Mouse (Mus musculus): Measurements from ENCODE around the gene Cacna2d2. TPM values are rescaled to one million over a fixed set of nuclear protein-coding genes. Genes with fewer than 3 reads are reported as not detected.
A peak's percentile ranks its signal among the peaks of the same experiment; 100 is the strongest.

Cacna2d2 gene
- polyA plus RNA-seq, 1 experiment from 2014 or later: 7.9 TPM

DNA sequence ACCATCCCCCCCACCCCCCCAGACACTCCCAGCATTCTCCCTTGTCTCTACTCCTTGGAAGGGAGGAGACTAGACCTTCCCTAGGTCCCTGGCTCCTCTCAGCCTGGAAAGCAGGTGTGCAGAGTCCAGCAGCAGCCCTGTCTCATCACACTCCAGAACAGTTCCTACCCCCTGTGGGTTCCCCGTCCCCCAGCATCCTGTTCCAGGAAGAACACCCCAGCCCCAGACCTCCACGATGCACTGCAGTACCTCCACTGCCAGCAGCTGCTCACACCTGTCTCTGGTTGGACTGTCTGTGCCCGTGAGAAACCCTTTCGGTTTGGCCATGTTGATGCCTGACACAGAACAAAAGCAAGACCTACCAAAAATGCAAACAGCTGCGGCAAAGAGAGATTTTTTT is 121.8 kb downstream of the Cacna2d2 start:
- H3K4me2 ChIP-seq (ENCODE audit: low read length): no peak overlapping the region

GRCm38 (mm10) chr9:107521711-107522399 is 122.4 kb downstream of the Cacna2d2 start:
- DNase-seq: peak; percentile 49
- 22% methylated on average over 25 of the region's 25 CpGs for WGBS
- Histone ChIP-seq H3K9ac (replicated peaks; ENCODE audit: low read length) (peak overlapping the region; percentile 34), H3K9me3 (ENCODE audit: control insufficient read depth, low read length) (no peaks in the 10 kb centered on the region), H3K27me3 (ENCODE audit: control insufficient read depth, insufficient read depth, low read length) (peaks cover 20% of the 10 kb centered on the region), H3K4me1 (ENCODE audit: control insufficient read depth, insufficient read depth, low read length) (peaks cover 21% of the 10 kb centered on the region), H3K36me3 (ENCODE audit: control insufficient read depth, insufficient read depth, low read length) (peaks cover 11% of the 10 kb centered on the region), H3K4me3 (replicated peaks; ENCODE audit: low read depth, low read length) (no peak overlapping the region), H3K27ac (replicated peaks; ENCODE audit: low read depth, low read length) (peak overlapping the region; percentile 74), H3K4me2 (ENCODE audit: low read length) (peak overlapping the region; percentile 30)
- ATAC-seq (ENCODE audit: low FRiP score, low TSS enrichment): no peak; the same call in 1 of the 2 replicates

More for the DNA sequence above, 121.8 kb downstream of the Cacna2d2 start:
- Histone ChIP-seq H3K4me3 (replicated peaks; ENCODE audit: low read depth, low read length) (no peak overlapping the region), H3K36me3 (ENCODE audit: control insufficient read depth, insufficient read depth, low read length) (peaks cover 11% of the 10 kb centered on the region), H3K9me3 (ENCODE audit: control insufficient read depth, low read length) (no peaks in the 10 kb centered on the region), H3K27ac (replicated peaks; ENCODE audit: low read depth, low read length) (0 out of 2 replicates have a peak overlapping the region, but pooled peaks have one; percentile 57), H3K9ac (replicated peaks; ENCODE audit: low read length) (no peak overlapping the region), H3K4me1 (ENCODE audit: control insufficient read depth, insufficient read depth, low read length) (peaks cover 17% of the 10 kb centered on the region), H3K27me3 (ENCODE audit: control insufficient read depth, insufficient read depth, low read length) (peaks cover 13% of the 10 kb centered on the region)
- WGBS: 63% methylated on average over 5 of the region's 5 CpGs
- no peak for DNase-seq
- no peak for ATAC-seq (ENCODE audit: low FRiP score, low TSS enrichment)

DNA sequence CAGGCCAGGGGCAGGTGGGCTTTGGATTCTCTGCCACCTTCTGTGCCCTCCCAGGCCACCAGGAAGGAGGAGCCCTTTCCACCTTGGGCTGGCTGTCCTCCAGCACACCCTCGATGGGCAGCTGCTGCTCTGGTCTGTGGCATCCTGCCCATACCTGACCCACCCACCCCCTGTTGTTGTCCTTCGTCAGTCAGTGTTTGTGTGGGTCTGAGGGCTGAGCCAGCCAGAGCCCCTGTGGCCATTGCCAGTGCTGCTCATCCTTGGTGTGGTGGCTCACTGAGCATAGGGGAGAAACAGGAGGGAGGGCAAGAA is 122.9 kb downstream of the Cacna2d2 start:
- Histone ChIP-seq H3K9me3 (ENCODE audit: control insufficient read depth, low read length) (no peaks in the 10 kb centered on the region), H3K4me2 (ENCODE audit: low read length) (peak overlapping the region; percentile 30), H3K27me3 (ENCODE audit: control insufficient read depth, insufficient read depth, low read length) (peaks cover 23% of the 10 kb centered on the region), H3K4me1 (ENCODE audit: control insufficient read depth, insufficient read depth, low read length) (peaks cover 24% of the 10 kb centered on the region), H3K27ac (replicated peaks; ENCODE audit: low read depth, low read length) (peak overlapping the region; percentile 74), H3K36me3 (ENCODE audit: control insufficient read depth, insufficient read depth, low read length) (peaks cover 10% of the 10 kb centered on the region), H3K4me3 (replicated peaks; ENCODE audit: low read depth, low read length) (no peak overlapping the region), H3K9ac (replicated peaks; ENCODE audit: low read length) (peak overlapping the region; percentile 34)
- WGBS: 41% methylated on average over 2 of the region's 2 CpGs
- no peak; the same call in 1 of the 2 replicates for ATAC-seq (ENCODE audit: low FRiP score, low TSS enrichment)
- no peak for DNase-seq

GRCm38 (mm10) chr9:107526198-107527026 is 127.0 kb downstream of the Cacna2d2 start:
- ATAC-seq (ENCODE audit: low FRiP score, low TSS enrichment): peak; percentile 59; the same call in 1 of the 2 replicates
- H3K9ac ChIP-seq (replicated peaks; ENCODE audit: low read length): 0 out of 2 replicates have a peak overlapping the region, but pooled peaks have one; percentile 16

DNA sequence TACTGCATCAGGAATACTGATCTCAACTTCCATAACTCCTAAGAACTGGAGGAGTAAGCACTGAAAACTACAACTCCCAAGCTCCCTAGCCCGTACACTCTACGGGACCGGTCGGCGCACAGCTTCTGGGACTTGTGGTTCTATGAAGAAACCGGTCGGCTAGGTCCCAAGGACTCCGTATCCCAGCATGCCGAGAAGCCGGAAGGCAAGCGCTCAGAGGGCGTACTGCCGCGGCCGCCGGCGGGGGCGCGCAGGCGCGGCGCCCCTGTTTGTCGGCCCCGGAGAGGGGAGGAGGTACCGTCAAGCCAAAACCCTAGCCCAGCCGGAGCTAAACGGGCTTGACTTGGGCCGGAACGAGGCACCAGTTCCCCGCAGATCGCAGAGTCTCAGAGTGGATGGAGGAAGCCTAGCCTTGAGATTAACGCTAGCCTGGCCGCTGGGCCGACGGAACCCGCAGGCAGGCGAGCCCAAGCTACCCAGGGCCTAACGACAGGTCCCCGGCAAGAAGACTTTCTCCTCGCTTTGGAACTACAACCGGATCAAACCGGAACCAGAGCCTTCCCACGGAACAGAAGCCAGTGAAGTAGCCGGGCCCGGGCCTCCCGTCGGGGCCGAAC is 134.5 kb downstream of the Cacna2d2 start, which contains the start of gene Tmem115:
Gene Tmem115, plus strand, starts transcription at position 155 of the 617 bp plus-strand sequence.
- under 1% methylated on average over 48 of the region's 48 CpGs for WGBS
- peak within 1 kb of the TSS; percentile 60 for H3K27ac ChIP-seq (replicated peaks; ENCODE audit: low read depth, low read length)
- peak within 1 kb of the TSS; percentile 86 for H3K9ac ChIP-seq (replicated peaks; ENCODE audit: low read length)
- peak within 1 kb of the TSS; percentile 98 for H3K4me2 ChIP-seq (ENCODE audit: low read length)
- no peaks in the 10 kb centered on the region for H3K27me3 ChIP-seq (ENCODE audit: control insufficient read depth, insufficient read depth, low read length)
- peak within 1 kb of the TSS; percentile 73 for H3K4me3 ChIP-seq (replicated peaks; ENCODE audit: low read depth, low read length)
- DNase-seq: peak; percentile 98
- peaks cover 24% of the 10 kb centered on the region for H3K36me3 ChIP-seq (ENCODE audit: control insufficient read depth, insufficient read depth, low read length)
- no peaks in the 10 kb centered on the region for H3K9me3 ChIP-seq (ENCODE audit: control insufficient read depth, low read length)
- ATAC-seq (ENCODE audit: low FRiP score, low TSS enrichment): peak; percentile 97
- peaks cover 25% of the 10 kb centered on the region for H3K4me1 ChIP-seq (ENCODE audit: control insufficient read depth, insufficient read depth, low read length)

More at GRCm38 (mm10) chr9:107526198-107527026, 127.0 kb downstream of the Cacna2d2 start:
- Histone ChIP-seq H3K4me3 (replicated peaks; ENCODE audit: low read depth, low read length) (peak overlapping the region; percentile 23), H3K27ac (replicated peaks; ENCODE audit: low read depth, low read length) (no peak overlapping the region), H3K4me2 (ENCODE audit: low read length) (peak overlapping the region; percentile 48), H3K36me3 (ENCODE audit: control insufficient read depth, insufficient read depth, low read length) (0 out of 2 replicates have a peak, but pooled peaks cover 4% of the 10 kb centered on the region), H3K4me1 (ENCODE audit: control insufficient read depth, insufficient read depth, low read length) (peaks cover 15% of the 10 kb centered on the region), H3K9me3 (ENCODE audit: control insufficient read depth, low read length) (no peaks in the 10 kb centered on the region), H3K27me3 (ENCODE audit: control insufficient read depth, insufficient read depth, low read length) (peaks cover 23% of the 10 kb centered on the region)
- DNase-seq: peak; percentile 67
- 4% methylated on average over 43 of the region's 44 CpGs for WGBS

DNA sequence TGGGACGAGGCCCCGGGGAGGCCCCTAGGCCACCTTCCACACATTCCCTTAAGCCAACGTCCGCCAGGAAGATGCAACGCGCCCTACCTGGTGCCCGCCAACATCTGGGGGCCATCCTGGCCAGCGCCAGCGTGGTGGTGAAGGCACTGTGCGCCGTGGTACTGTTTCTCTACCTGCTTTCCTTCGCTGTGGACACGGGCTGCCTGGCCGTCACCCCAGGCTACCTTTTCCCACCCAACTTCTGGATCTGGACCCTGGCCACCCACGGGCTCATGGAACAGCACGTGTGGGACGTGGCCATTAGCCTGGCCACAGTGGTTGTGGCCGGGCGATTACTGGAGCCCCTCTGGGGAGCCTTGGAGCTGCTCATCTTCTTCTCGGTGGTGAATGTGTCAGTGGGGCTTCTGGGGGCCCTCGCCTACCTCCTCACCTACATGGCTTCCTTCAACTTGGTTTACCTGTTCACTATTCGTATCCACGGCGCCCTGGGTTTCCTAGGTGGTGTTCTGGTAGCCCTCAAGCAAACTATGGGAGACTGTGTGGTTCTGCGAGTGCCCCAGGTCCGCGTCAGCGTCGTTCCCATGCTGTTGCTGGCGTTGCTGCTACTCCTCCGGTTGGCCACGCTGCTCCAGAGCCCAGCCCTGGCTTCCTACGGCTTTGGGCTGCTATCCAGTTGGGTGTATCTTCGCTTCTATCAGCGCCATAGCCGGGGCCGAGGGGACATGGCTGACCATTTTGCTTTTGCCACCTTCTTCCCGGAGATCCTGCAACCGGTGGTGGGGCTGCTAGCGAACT is 135.2 kb downstream of the Cacna2d2 start:
- peak; percentile 21 for ATAC-seq (ENCODE audit: low FRiP score, low TSS enrichment)
- Histone ChIP-seq H3K4me2 (ENCODE audit: low read length) (peak overlapping the region; percentile 98), H3K4me3 (replicated peaks; ENCODE audit: low read depth, low read length) (peak overlapping the region; percentile 73), H3K27ac (replicated peaks; ENCODE audit: low read depth, low read length) (peak overlapping the region; percentile 60), H3K9me3 (ENCODE audit: control insufficient read depth, low read length) (no peaks in the 10 kb centered on the region), H3K36me3 (ENCODE audit: control insufficient read depth, insufficient read depth, low read length) (peaks cover 31% of the 10 kb centered on the region), H3K27me3 (ENCODE audit: control insufficient read depth, insufficient read depth, low read length) (no peaks in the 10 kb centered on the region), H3K9ac (replicated peaks; ENCODE audit: low read length) (peak overlapping the region; percentile 86), H3K4me1 (ENCODE audit: control insufficient read depth, insufficient read depth, low read length) (peaks cover 25% of the 10 kb centered on the region)
- WGBS: under 1% methylated on average over 40 of the region's 40 CpGs
- DNase-seq: no peak

- Histone ChIP-seq H3K9ac (replicated peaks; ENCODE audit: low read length) (no peak overlapping the region), H3K36me3 (ENCODE audit: control insufficient read depth, insufficient read depth, low read length) (peaks cover 37% of the 10 kb centered on the region), H3K4me1 (ENCODE audit: control insufficient read depth, insufficient read depth, low read length) (peaks cover 39% of the 10 kb centered on the region), H3K9me3 (ENCODE audit: control insufficient read depth, low read length) (no peaks in the 10 kb centered on the region), H3K27me3 (ENCODE audit: control insufficient read depth, insufficient read depth, low read length) (no peaks in the 10 kb centered on the region), H3K4me2 (ENCODE audit: low read length) (no peak overlapping the region), H3K27ac (replicated peaks; ENCODE audit: low read depth, low read length) (no peak overlapping the region), H3K4me3 (replicated peaks; ENCODE audit: low read depth, low read length) (no peak overlapping the region; the same call in 1 of the 2 replicates)
- ATAC-seq (ENCODE audit: low FRiP score, low TSS enrichment) (no peak), DNase-seq (no peak)
- WGBS: 96% methylated on average over 7 of the region's 7 CpGs
These were observed 138.8 kb downstream of the Cacna2d2 start for GRCm38 (mm10) chr9:107538231-107538630.

DNA sequence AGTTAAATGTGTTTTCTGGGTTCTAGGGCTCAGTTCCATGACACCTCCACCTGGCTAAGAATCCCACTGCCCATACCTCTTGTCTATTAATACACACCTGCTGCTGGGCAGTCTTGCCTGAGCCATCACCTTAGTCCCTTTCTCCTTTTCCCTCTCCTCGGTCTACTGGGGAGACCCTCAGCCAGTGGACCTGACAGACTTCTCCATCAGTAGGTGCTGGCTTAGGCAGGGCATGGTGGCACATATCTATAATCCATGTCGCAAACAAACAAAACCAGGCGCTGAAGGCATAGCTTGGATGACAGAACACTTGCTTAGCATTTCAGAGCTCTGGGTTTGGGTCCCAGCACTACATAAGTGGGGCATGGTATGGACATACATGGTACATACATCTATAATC is 139.3 kb downstream of the Cacna2d2 start:
- Histone ChIP-seq H3K4me1 (ENCODE audit: control insufficient read depth, insufficient read depth, low read length) (peaks cover 39% of the 10 kb centered on the region), H3K4me3 (replicated peaks; ENCODE audit: low read depth, low read length) (no peak overlapping the region; the same call in 1 of the 2 replicates), H3K36me3 (ENCODE audit: control insufficient read depth, insufficient read depth, low read length) (peaks cover 41% of the 10 kb centered on the region), H3K9ac (replicated peaks; ENCODE audit: low read length) (no peak overlapping the region), H3K27ac (replicated peaks; ENCODE audit: low read depth, low read length) (no peak overlapping the region), H3K4me2 (ENCODE audit: low read length) (no peak overlapping the region), H3K9me3 (ENCODE audit: control insufficient read depth, low read length) (no peaks in the 10 kb centered on the region), H3K27me3 (ENCODE audit: control insufficient read depth, insufficient read depth, low read length) (no peaks in the 10 kb centered on the region)
- DNase-seq (no peak), ATAC-seq (ENCODE audit: low FRiP score, low TSS enrichment) (no peak)
- 93% methylated on average over 3 of the region's 3 CpGs for WGBS
